Mouse (Mus musculus): Measurements from ENCODE around the gene Uty. TPM values are rescaled to one million over a fixed set of nuclear protein-coding genes. Genes with fewer than 3 reads are reported as not detected.

Uty gene
- not detected in 2 replicates for total RNA-seq (2014; fragmentation: Nextera tagmentation)
- not detected in 2 replicates for total RNA-seq (2017)
- not detected in 2 replicates for polyA plus RNA-seq (2012)

DNA sequence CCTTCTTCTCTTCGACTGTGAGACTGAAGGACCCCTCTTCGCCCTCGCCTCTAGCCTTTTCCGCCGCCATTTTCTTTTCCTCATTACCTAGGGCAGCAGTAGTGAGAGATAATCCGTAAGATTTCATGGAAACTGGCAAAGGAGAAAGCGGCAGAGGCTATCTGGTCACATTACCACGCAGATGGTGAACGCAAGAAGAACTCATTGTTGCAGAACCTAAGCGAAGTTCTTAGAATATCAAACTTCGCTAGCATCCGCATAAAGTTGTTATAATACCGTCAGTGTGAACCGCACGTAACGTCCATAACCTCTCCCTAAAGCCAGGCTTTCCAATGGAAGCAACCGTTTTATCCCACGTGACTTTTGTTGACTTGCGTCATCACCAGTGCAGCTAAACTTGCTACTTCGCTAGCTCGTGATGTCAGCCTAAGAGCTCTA, at the start of gene Uty:
TSS of gene Uty (minus strand) at position 334 of the 438 bp plus-strand sequence.
- H3K9me3 ChIP-seq (replicated peaks) = no peaks in the 10 kb centered on the region
- TF ChIP-seq TAL1 (conservative IDR thresholded peaks at IDR 0.05; ENCODE audit: low read depth, low read length) = no peak
- no peak for TF ChIP-seq GATA2 (IDR thresholded peaks at IDR 0.05; ENCODE audit: borderline replicate concordance, low read depth, low read length)
- TF ChIP-seq POLR2AphosphoS5 (IDR thresholded peaks at IDR 0.05; ENCODE audit: insufficient replicate concordance, low read depth, low read length) = no peak
- TF ChIP-seq CTCF (IDR thresholded peaks at IDR 0.05; ENCODE audit: low read depth, low read length) = no peak
- no peak for TF ChIP-seq GATA1 (IDR thresholded peaks at IDR 0.05; ENCODE audit: borderline replicate concordance, low read length)
- H3K27me3 ChIP-seq (ENCODE audit: insufficient read depth, low read length) = no peaks in the 10 kb centered on the region
- no peaks in the 10 kb centered on the region for H3K36me3 ChIP-seq (replicated peaks)
- no peak within 1 kb of the TSS for H3K4me3 ChIP-seq (ENCODE audit: low read depth, low read length)
- no peak for ATAC-seq (ENCODE audit: extremely low read depth, insufficient number of reproducible peaks, low FRiP score, poor library complexity, severe bottlenecking)
- DNase-seq (ENCODE audit: low spot score) = no peak
- H3K4me1 ChIP-seq (ENCODE audit: insufficient read depth, low read depth, low read length) = no peaks in the 10 kb centered on the region

GRCm38 (mm10) chrY:1293708-1294107, 48.1 kb upstream of the Uty start:
- TF ChIP-seq CTCF (IDR thresholded peaks at IDR 0.05; ENCODE audit: low read depth, low read length) (no peak), GATA1 (IDR thresholded peaks at IDR 0.05; ENCODE audit: borderline replicate concordance, low read length) (no peak), TAL1 (conservative IDR thresholded peaks at IDR 0.05; ENCODE audit: low read depth, low read length) (no peak), POLR2AphosphoS5 (IDR thresholded peaks at IDR 0.05; ENCODE audit: insufficient replicate concordance, low read depth, low read length) (no peak), GATA2 (IDR thresholded peaks at IDR 0.05; ENCODE audit: borderline replicate concordance, low read depth, low read length) (no peak)
- DNase-seq (ENCODE audit: low spot score) = no peak
- no peak for ATAC-seq (ENCODE audit: extremely low read depth, insufficient number of reproducible peaks, low FRiP score, poor library complexity, severe bottlenecking)

DNA sequence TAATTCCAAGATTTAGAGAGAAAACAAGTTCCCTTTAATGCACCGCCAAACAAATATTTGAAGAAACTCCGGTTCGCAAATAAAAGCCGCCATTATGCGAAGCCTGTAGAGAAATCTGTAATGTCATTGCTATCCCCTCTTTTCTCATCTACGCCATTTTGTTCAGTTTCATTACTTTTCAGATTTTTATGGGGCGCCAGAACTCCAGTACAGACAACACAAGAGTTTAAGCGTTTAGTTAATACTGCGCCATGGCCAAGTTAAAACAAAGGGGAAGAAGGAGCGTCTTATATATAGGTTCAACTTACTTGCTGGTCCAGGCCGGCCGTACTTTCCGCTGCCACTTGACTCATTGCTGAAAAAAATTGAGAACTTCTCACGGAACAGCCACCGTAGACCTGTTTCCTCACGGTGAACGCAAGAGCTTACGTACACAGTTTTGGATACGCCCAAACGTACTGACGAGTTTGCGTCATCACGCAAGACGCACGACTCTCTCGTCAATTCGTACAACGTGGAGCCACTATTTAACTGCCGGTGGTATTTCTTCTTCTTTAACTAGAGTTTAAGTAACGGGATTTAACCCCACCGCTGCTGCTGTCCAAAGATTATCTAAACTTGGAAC, 40.7 kb upstream of the Uty start, which contains the start of gene Ddx3y:
TSS of gene Ddx3y (minus strand) at position 459 of the 625 bp plus-strand sequence.
- Histone ChIP-seq H3K36me3 (replicated peaks) (no peaks in the 10 kb centered on the region), H3K27me3 (ENCODE audit: insufficient read depth, low read length) (no peaks in the 10 kb centered on the region), H3K4me1 (ENCODE audit: insufficient read depth, low read depth, low read length) (no peaks in the 10 kb centered on the region), H3K9me3 (replicated peaks) (no peaks in the 10 kb centered on the region), H3K4me3 (ENCODE audit: low read depth, low read length) (no peak within 1 kb of the TSS)
- TF ChIP-seq CTCF (IDR thresholded peaks at IDR 0.05; ENCODE audit: low read depth, low read length) = no peak
- no peak for TF ChIP-seq GATA2 (IDR thresholded peaks at IDR 0.05; ENCODE audit: borderline replicate concordance, low read depth, low read length)
- TF ChIP-seq GATA1 (IDR thresholded peaks at IDR 0.05; ENCODE audit: borderline replicate concordance, low read length) = no peak
- no peak for TF ChIP-seq POLR2AphosphoS5 (IDR thresholded peaks at IDR 0.05; ENCODE audit: insufficient replicate concordance, low read depth, low read length)
- no peak for TF ChIP-seq TAL1 (conservative IDR thresholded peaks at IDR 0.05; ENCODE audit: low read depth, low read length)
- ATAC-seq (ENCODE audit: extremely low read depth, insufficient number of reproducible peaks, low FRiP score, poor library complexity, severe bottlenecking) (no peak), DNase-seq (ENCODE audit: low spot score) (no peak)

More at GRCm38 (mm10) chrY:1293708-1294107, 48.1 kb upstream of the Uty start:
- Histone ChIP-seq H3K36me3 (replicated peaks) (no peaks in the 10 kb centered on the region), H3K9me3 (replicated peaks) (no peaks in the 10 kb centered on the region), H3K27me3 (ENCODE audit: insufficient read depth, low read length) (no peaks in the 10 kb centered on the region), H3K4me1 (ENCODE audit: insufficient read depth, low read depth, low read length) (no peaks in the 10 kb centered on the region), H3K4me3 (ENCODE audit: low read depth, low read length) (no peak overlapping the region)

GRCm38 (mm10) chrY:1285735-1286134, 40.2 kb upstream of the Uty start:
- Histone ChIP-seq H3K9me3 (replicated peaks) (no peaks in the 10 kb centered on the region), H3K4me1 (ENCODE audit: insufficient read depth, low read depth, low read length) (no peaks in the 10 kb centered on the region), H3K36me3 (replicated peaks) (no peaks in the 10 kb centered on the region), H3K27me3 (ENCODE audit: insufficient read depth, low read length) (no peaks in the 10 kb centered on the region), H3K4me3 (ENCODE audit: low read depth, low read length) (no peak overlapping the region)
- no peak for ATAC-seq (ENCODE audit: extremely low read depth, insufficient number of reproducible peaks, low FRiP score, poor library complexity, severe bottlenecking)
- no peak for DNase-seq (ENCODE audit: low spot score)
- TF ChIP-seq POLR2AphosphoS5 (IDR thresholded peaks at IDR 0.05; ENCODE audit: insufficient replicate concordance, low read depth, low read length) (no peak), CTCF (IDR thresholded peaks at IDR 0.05; ENCODE audit: low read depth, low read length) (no peak), GATA1 (IDR thresholded peaks at IDR 0.05; ENCODE audit: borderline replicate concordance, low read length) (no peak), TAL1 (conservative IDR thresholded peaks at IDR 0.05; ENCODE audit: low read depth, low read length) (no peak), GATA2 (IDR thresholded peaks at IDR 0.05; ENCODE audit: borderline replicate concordance, low read depth, low read length) (no peak)

DNA sequence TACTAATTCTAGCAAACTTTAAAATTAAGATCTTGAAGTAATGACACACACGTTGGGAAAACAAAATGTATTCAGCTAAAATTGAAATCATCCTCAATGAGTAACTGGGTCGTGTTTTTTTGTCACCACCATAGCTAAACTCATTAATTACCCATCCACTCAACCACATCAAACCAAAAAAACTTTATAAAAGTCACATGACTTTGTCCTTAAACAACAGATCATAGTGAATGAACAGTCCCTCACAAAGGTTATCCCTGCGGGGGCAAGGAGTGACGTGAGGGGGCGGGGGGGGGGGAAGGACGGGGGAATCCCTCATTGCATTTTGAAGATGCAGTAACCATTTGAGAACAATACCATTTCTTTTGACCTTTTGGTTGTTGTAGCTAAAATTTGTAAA, 558 bp upstream of the Uty start:
- H3K4me3 ChIP-seq (ENCODE audit: low read depth, low read length) = no peak overlapping the region
- TF ChIP-seq GATA1 (IDR thresholded peaks at IDR 0.05; ENCODE audit: borderline replicate concordance, low read length) = no peak
- no peak for TF ChIP-seq POLR2AphosphoS5 (IDR thresholded peaks at IDR 0.05; ENCODE audit: insufficient replicate concordance, low read depth, low read length)
- no peak for TF ChIP-seq TAL1 (conservative IDR thresholded peaks at IDR 0.05; ENCODE audit: low read depth, low read length)
- no peak for DNase-seq (ENCODE audit: low spot score)
- ATAC-seq (ENCODE audit: extremely low read depth, insufficient number of reproducible peaks, low FRiP score, poor library complexity, severe bottlenecking) = no peak
- H3K9me3 ChIP-seq (replicated peaks) = no peaks in the 10 kb centered on the region
- no peaks in the 10 kb centered on the region for H3K27me3 ChIP-seq (ENCODE audit: insufficient read depth, low read length)
- H3K4me1 ChIP-seq (ENCODE audit: insufficient read depth, low read depth, low read length) = no peaks in the 10 kb centered on the region
- no peaks in the 10 kb centered on the region for H3K36me3 ChIP-seq (replicated peaks)

DNA sequence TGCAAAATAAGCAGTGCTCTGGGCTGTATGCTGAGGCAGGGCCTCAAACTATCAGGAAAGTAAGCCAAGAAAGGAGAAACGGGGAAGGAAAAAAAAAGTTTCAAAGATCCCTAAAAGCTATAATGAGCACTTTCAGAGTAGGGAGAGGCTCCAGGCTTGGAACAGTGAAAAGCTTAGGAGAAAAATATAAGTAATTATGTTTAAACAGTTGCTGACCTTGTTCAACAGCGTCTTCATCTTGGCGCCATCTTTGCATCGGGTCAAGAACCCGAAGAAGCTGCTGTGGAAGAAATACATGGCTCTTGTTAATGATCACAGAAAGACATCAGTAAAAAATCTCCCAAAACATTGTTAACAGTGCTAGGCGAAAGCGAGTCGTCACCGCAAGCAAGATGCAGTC, 619 bp downstream of the Uty start:
- Histone ChIP-seq H3K4me3 (ENCODE audit: low read depth, low read length) (no peak overlapping the region), H3K27me3 (ENCODE audit: insufficient read depth, low read length) (no peaks in the 10 kb centered on the region), H3K36me3 (replicated peaks) (no peaks in the 10 kb centered on the region), H3K9me3 (replicated peaks) (no peaks in the 10 kb centered on the region), H3K4me1 (ENCODE audit: insufficient read depth, low read depth, low read length) (no peaks in the 10 kb centered on the region)
- no peak for DNase-seq (ENCODE audit: low spot score)
- ATAC-seq (ENCODE audit: extremely low read depth, insufficient number of reproducible peaks, low FRiP score, poor library complexity, severe bottlenecking) = no peak
- no peak for TF ChIP-seq GATA2 (IDR thresholded peaks at IDR 0.05; ENCODE audit: borderline replicate concordance, low read depth, low read length)
- TF ChIP-seq GATA1 (IDR thresholded peaks at IDR 0.05; ENCODE audit: borderline replicate concordance, low read length) = no peak
- TF ChIP-seq CTCF (IDR thresholded peaks at IDR 0.05; ENCODE audit: low read depth, low read length) = no peak
- TF ChIP-seq POLR2AphosphoS5 (IDR thresholded peaks at IDR 0.05; ENCODE audit: insufficient replicate concordance, low read depth, low read length) = no peak
- no peak for TF ChIP-seq TAL1 (conservative IDR thresholded peaks at IDR 0.05; ENCODE audit: low read depth, low read length)
